Mouse (Mus musculus) central nervous system, embryonic 14 days (tissue): ENCODE measurements around the gene Gspt2. TPM values are rescaled to one million over a fixed set of nuclear protein-coding genes. Genes with fewer than 3 reads are reported as not detected.

Experiments
- polyA plus RNA-seq: library from polyadenylated mRNA; depleted of rRNA; stranded (reverse); fragments of >200 nt; gene quantifications from 2 replicates; pipeline ENCODE4 v1.2.3, GENCODE M21; 2012; rRNA removed

Gspt2 gene
- polyA plus RNA-seq = 17.5 and 22.3 TPM in 2 replicates

DNA sequence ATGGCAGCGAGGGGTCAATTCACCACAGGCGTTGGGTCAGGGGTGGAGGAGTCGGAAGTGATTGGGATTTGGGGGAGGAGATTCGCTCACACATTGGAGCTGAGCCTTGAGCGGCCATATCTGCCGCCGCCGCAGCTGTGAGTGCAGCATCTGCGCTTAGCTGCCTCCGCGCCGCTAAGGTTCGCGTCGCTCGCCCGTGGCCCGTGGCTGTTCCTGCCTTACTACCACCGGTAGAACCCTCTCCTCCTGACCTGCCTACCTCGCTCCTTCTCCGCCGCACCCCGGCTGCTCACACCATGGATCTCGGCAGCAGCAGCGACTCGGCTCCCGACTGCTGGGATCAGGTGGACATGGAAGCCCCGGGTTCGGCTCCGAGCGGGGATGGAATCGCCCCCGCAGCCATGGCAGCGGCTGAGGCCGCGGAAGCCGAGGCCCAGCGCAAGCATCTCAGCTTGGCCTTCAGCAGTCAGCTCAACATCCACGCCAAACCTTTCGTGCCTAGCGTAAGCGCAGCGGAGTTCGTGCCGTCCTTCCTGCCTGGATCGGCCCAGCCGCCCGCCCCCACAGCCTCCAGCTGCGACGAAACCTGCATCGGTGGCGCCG, at the start of gene Gspt2:
Gene Gspt2, plus strand, starts transcription at position 109 of the 603 bp plus-strand sequence.

Other genes with a start within 250 kb of the Gspt2 start
- gene Maged1, start 93.9 kb upstream of the Gspt2 start, polyA plus RNA-seq = 1,001 and 1,007 TPM in 2 replicates
- gene Zxdb, start 88.5 kb downstream of the Gspt2 start, polyA plus RNA-seq = 5.2 and 5.6 TPM in 2 replicates